Mouse (Mus musculus): ENCODE results near the gene Cox10. TPM values are rescaled to one million over a fixed set of nuclear protein-coding genes. Genes with fewer than 3 reads are reported as not detected.

The Cox10 gene
- polyA plus RNA-seq, 1 experiment from 2014 or later = 24.7 TPM

DNA sequence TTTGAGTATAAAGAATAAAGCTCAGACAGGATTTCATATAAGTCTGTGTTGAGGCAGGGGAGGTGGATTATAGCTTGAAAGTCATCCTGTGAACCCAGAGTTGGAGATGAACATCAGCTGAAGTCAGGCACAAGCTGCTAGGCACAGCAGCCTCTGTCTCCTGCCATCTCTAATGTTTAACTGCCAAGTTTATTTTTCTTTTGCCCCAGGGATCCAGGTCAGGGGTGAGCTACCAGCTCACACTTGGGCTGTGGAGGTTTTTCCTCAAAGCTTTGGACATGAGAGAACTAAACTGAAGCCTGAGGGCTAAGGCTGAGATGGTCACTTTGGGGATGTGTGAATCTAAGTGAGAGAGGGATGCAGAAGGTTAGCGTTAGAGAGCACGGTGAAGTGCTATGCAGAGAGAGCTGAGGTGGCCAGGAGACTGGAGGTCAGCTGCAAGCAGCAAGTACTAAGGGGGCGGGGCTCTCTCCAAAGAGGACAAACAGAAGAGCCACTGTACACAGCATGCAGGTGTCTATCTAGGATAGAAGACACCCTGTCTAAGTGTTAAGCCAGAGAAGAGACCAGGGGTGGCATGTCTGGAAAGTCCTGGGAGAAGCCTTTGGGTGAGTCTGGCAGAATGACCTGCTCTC is 91.1 kb downstream of the Cox10 start:
- no peak overlapping the region for H3K4me3 ChIP-seq (ENCODE audit: low read depth, low read length)
- no peak overlapping the region for H3K27ac ChIP-seq (replicated peaks; ENCODE audit: low read depth, low read length)
- WGBS = 63% methylated on average over 3 of the region's 3 CpGs
- ATAC-seq (ENCODE audit: low read depth) (no peak), DNase-seq (ENCODE audit: low spot score) (no peak)
- H3K9ac ChIP-seq (ENCODE audit: low read depth, low read length) = no peak overlapping the region
- H3K36me3 ChIP-seq (ENCODE audit: control insufficient read depth, insufficient read depth, low read length) = no peaks in the 10 kb centered on the region
- H3K4me1 ChIP-seq (ENCODE audit: control insufficient read depth, insufficient read depth, low read length) = no peaks in the 10 kb centered on the region
- no peaks in the 10 kb centered on the region for H3K9me3 ChIP-seq (ENCODE audit: control insufficient read depth, low read length)
- no peak overlapping the region for H3K4me2 ChIP-seq (ENCODE audit: low read depth, low read length)
- H3K27me3 ChIP-seq (replicated peaks; ENCODE audit: control insufficient read depth, insufficient read depth, low read length) = 0 out of 2 replicates have a peak, but pooled peaks cover 3% of the 10 kb centered on the region

GRCm38 (mm10) chr11:63986710-63987109 is 92.6 kb downstream of the Cox10 start:
- no peak overlapping the region for H3K27ac ChIP-seq (replicated peaks; ENCODE audit: low read depth, low read length)
- WGBS = 70% methylated on average over 4 of the region's 4 CpGs
- no peak for DNase-seq (ENCODE audit: low spot score)
- no peak overlapping the region for H3K4me2 ChIP-seq (ENCODE audit: low read depth, low read length)
- 0 out of 2 replicates have a peak, but pooled peaks cover 3% of the 10 kb centered on the region for H3K27me3 ChIP-seq (replicated peaks; ENCODE audit: control insufficient read depth, insufficient read depth, low read length)
- H3K9ac ChIP-seq (ENCODE audit: low read depth, low read length) = no peak overlapping the region
- H3K4me1 ChIP-seq (ENCODE audit: control insufficient read depth, insufficient read depth, low read length) = no peaks in the 10 kb centered on the region
- H3K4me3 ChIP-seq (ENCODE audit: low read depth, low read length) = no peak overlapping the region
- no peaks in the 10 kb centered on the region for H3K36me3 ChIP-seq (ENCODE audit: control insufficient read depth, insufficient read depth, low read length)
- no peak for ATAC-seq (ENCODE audit: low read depth)
- H3K9me3 ChIP-seq (ENCODE audit: control insufficient read depth, low read length) = no peaks in the 10 kb centered on the region

- Histone ChIP-seq H3K9me3 (ENCODE audit: control insufficient read depth, low read length) (no peaks in the 10 kb centered on the region), H3K27me3 (replicated peaks; ENCODE audit: control insufficient read depth, insufficient read depth, low read length) (0 out of 2 replicates have a peak, but pooled peaks cover 3% of the 10 kb centered on the region), H3K36me3 (ENCODE audit: control insufficient read depth, insufficient read depth, low read length) (no peaks in the 10 kb centered on the region), H3K4me1 (ENCODE audit: control insufficient read depth, insufficient read depth, low read length) (no peaks in the 10 kb centered on the region), H3K4me2 (ENCODE audit: low read depth, low read length) (no peak overlapping the region), H3K9ac (ENCODE audit: low read depth, low read length) (no peak overlapping the region), H3K4me3 (ENCODE audit: low read depth, low read length) (no peak overlapping the region), H3K27ac (replicated peaks; ENCODE audit: low read depth, low read length) (no peak overlapping the region)
- DNase-seq (ENCODE audit: low spot score) (no peak), ATAC-seq (ENCODE audit: low read depth) (no peak)
- 66% methylated on average over 6 of the region's 6 CpGs for WGBS
Observed at GRCm38 (mm10) chr11:63985481-63985880, 93.8 kb downstream of the Cox10 start.

DNA sequence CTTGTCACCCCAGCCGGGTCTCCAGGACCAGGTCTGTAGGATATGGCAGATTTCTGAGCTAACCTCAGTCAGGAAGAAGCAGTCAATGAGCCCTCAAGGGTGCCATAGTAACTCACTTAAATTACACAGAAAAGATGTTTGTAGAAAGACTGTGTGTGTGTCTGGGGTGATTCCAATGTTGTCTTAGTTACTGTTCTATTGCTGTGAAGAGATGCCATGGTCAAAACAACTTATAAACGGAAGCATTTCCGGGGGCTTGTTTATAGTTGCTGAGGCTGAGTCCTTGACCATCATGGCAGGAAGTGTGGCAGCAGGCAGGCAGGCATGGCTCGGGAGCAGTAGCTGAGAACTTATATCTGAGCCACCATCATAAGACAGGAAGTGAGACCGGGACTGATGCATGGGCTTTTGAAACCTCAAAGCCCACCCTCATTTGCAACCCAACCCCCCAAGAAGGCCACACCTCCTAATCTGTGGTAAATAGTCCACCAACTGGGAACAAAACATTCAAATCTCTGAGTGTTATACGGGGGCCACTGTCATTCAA is 94.6 kb downstream of the Cox10 start:
- Histone ChIP-seq H3K27ac (replicated peaks; ENCODE audit: low read depth, low read length) (no peak overlapping the region), H3K9me3 (ENCODE audit: control insufficient read depth, low read length) (no peaks in the 10 kb centered on the region), H3K4me1 (ENCODE audit: control insufficient read depth, insufficient read depth, low read length) (no peaks in the 10 kb centered on the region), H3K27me3 (replicated peaks; ENCODE audit: control insufficient read depth, insufficient read depth, low read length) (no peaks in the 10 kb centered on the region), H3K36me3 (ENCODE audit: control insufficient read depth, insufficient read depth, low read length) (no peaks in the 10 kb centered on the region), H3K9ac (ENCODE audit: low read depth, low read length) (no peak overlapping the region), H3K4me2 (ENCODE audit: low read depth, low read length) (no peak overlapping the region), H3K4me3 (ENCODE audit: low read depth, low read length) (no peak overlapping the region)
- DNase-seq (ENCODE audit: low spot score) (no peak), ATAC-seq (ENCODE audit: low read depth) (no peak)
- whole genome bisulfite sequencing = 76% methylated on average over 6 of the region's 6 CpGs

DNA sequence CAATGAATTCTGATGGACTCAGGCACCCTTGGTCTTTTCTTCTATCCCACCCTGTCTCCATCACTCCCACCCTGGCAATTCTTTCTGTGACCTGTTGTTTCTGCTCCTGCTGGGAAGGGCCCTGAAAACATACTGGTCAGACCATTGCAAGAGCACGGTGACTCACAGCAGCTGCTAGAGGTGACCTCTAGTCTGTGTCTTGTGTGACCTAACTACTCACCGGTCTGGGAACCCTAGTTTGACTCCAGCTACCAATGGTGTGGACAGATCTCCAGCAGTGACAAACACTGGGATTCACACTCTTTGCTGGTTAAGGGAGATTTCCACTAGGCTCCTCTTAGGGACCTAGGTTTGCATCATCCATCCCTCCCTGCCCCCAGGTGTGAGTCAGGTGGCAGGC is 101.5 kb downstream of the Cox10 start:
- ATAC-seq (ENCODE audit: low read depth) = no peak

GRCm38 (mm10) chr11:63976775-63977174 is 102.5 kb downstream of the Cox10 start:
- no peak for DNase-seq (ENCODE audit: low spot score)
- no peaks in the 10 kb centered on the region for H3K36me3 ChIP-seq (ENCODE audit: control insufficient read depth, insufficient read depth, low read length)
- no peaks in the 10 kb centered on the region for H3K9me3 ChIP-seq (ENCODE audit: control insufficient read depth, low read length)
- no peak overlapping the region for H3K27ac ChIP-seq (replicated peaks; ENCODE audit: low read depth, low read length)
- H3K4me3 ChIP-seq (ENCODE audit: low read depth, low read length) = no peak overlapping the region
- 84% methylated on average over 2 of the region's 2 CpGs for whole genome bisulfite sequencing
- H3K4me2 ChIP-seq (ENCODE audit: low read depth, low read length) = no peak overlapping the region
- no peaks in the 10 kb centered on the region for H3K27me3 ChIP-seq (replicated peaks; ENCODE audit: control insufficient read depth, insufficient read depth, low read length)
- no peak overlapping the region for H3K9ac ChIP-seq (ENCODE audit: low read depth, low read length)
- no peaks in the 10 kb centered on the region for H3K4me1 ChIP-seq (ENCODE audit: control insufficient read depth, insufficient read depth, low read length)
- no peak for ATAC-seq (ENCODE audit: low read depth)

More for the DNA sequence above, 101.5 kb downstream of the Cox10 start:
- Histone ChIP-seq H3K4me3 (ENCODE audit: low read depth, low read length) (no peak overlapping the region), H3K9me3 (ENCODE audit: control insufficient read depth, low read length) (no peaks in the 10 kb centered on the region), H3K4me1 (ENCODE audit: control insufficient read depth, insufficient read depth, low read length) (no peaks in the 10 kb centered on the region), H3K9ac (ENCODE audit: low read depth, low read length) (no peak overlapping the region), H3K36me3 (ENCODE audit: control insufficient read depth, insufficient read depth, low read length) (no peaks in the 10 kb centered on the region), H3K4me2 (ENCODE audit: low read depth, low read length) (no peak overlapping the region), H3K27me3 (replicated peaks; ENCODE audit: control insufficient read depth, insufficient read depth, low read length) (no peaks in the 10 kb centered on the region), H3K27ac (replicated peaks; ENCODE audit: low read depth, low read length) (no peak overlapping the region)
- no peak for DNase-seq (ENCODE audit: low spot score)
- 63% methylated on average over 2 of the region's 2 CpGs for WGBS

- no peaks in the 10 kb centered on the region for H3K9me3 ChIP-seq (ENCODE audit: control insufficient read depth, low read length)
- no peaks in the 10 kb centered on the region for H3K36me3 ChIP-seq (ENCODE audit: control insufficient read depth, insufficient read depth, low read length)
- H3K4me1 ChIP-seq (ENCODE audit: control insufficient read depth, insufficient read depth, low read length) = no peaks in the 10 kb centered on the region
- H3K9ac ChIP-seq (ENCODE audit: low read depth, low read length) = no peak overlapping the region
- no peak overlapping the region for H3K27ac ChIP-seq (replicated peaks; ENCODE audit: low read depth, low read length)
- no peaks in the 10 kb centered on the region for H3K27me3 ChIP-seq (replicated peaks; ENCODE audit: control insufficient read depth, insufficient read depth, low read length)
- no peak overlapping the region for H3K4me3 ChIP-seq (ENCODE audit: low read depth, low read length)
- no peak overlapping the region for H3K4me2 ChIP-seq (ENCODE audit: low read depth, low read length)
- 71% methylated on average over 13 of the region's 13 CpGs for WGBS
- ATAC-seq (ENCODE audit: low read depth) (no peak), DNase-seq (ENCODE audit: low spot score) (no peak)
Observed at GRCm38 (mm10) chr11:63975260-63975899, 103.9 kb downstream of the Cox10 start.

GRCm38 (mm10) chr11:63973973-63974372 is 105.3 kb downstream of the Cox10 start:
- H3K9ac ChIP-seq (ENCODE audit: low read depth, low read length) = no peak overlapping the region
- no peak overlapping the region for H3K4me2 ChIP-seq (ENCODE audit: low read depth, low read length)
- H3K4me1 ChIP-seq (ENCODE audit: control insufficient read depth, insufficient read depth, low read length) = peaks cover 5% of the 10 kb centered on the region
- no peaks in the 10 kb centered on the region for H3K9me3 ChIP-seq (ENCODE audit: control insufficient read depth, low read length)
- WGBS = 89% methylated on average over 2 of the region's 2 CpGs
- no peak overlapping the region for H3K27ac ChIP-seq (replicated peaks; ENCODE audit: low read depth, low read length)
- DNase-seq (ENCODE audit: low spot score) (no peak), ATAC-seq (ENCODE audit: low read depth) (no peak)
- H3K4me3 ChIP-seq (ENCODE audit: low read depth, low read length) = no peak overlapping the region
- no peaks in the 10 kb centered on the region for H3K36me3 ChIP-seq (ENCODE audit: control insufficient read depth, insufficient read depth, low read length)
- H3K27me3 ChIP-seq (replicated peaks; ENCODE audit: control insufficient read depth, insufficient read depth, low read length) = no peaks in the 10 kb centered on the region

DNA sequence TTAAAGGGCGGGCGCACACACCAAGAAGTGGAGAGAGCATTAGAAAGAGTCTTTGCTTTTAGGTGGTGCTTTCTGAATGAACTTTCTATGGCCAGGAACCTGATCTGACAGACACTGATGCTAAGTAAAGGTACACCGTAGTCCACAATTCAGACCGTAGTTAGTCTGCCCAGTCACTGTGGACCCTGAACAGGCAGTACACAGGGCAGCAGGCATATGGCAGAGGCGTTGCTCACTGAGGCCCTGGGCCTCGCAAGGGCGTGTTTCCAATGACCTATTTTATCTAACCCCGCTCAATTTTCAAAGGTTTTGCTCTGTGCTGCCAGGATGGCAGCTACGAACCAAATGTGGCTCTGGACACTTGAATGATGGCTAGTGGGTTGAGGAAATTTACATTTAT is 107.8 kb downstream of the Cox10 start:
- Histone ChIP-seq H3K4me1 (ENCODE audit: control insufficient read depth, insufficient read depth, low read length) (peaks cover 5% of the 10 kb centered on the region), H3K9ac (ENCODE audit: low read depth, low read length) (no peak overlapping the region), H3K4me3 (ENCODE audit: low read depth, low read length) (no peak overlapping the region), H3K9me3 (ENCODE audit: control insufficient read depth, low read length) (no peaks in the 10 kb centered on the region), H3K27me3 (replicated peaks; ENCODE audit: control insufficient read depth, insufficient read depth, low read length) (no peaks in the 10 kb centered on the region), H3K4me2 (ENCODE audit: low read depth, low read length) (no peak overlapping the region), H3K27ac (replicated peaks; ENCODE audit: low read depth, low read length) (no peak overlapping the region), H3K36me3 (ENCODE audit: control insufficient read depth, insufficient read depth, low read length) (no peaks in the 10 kb centered on the region)
- DNase-seq (ENCODE audit: low spot score) (no peak), ATAC-seq (ENCODE audit: low read depth) (no peak)
- WGBS = 94% methylated on average over 9 of the region's 9 CpGs

All from embryonic facial prominence, embryonic 14.5 days (tissue).